Mouse (Mus musculus) adrenal gland, adult (tissue): Measurements from ENCODE around the gene Top3a.
A peak's percentile ranks its signal among the peaks of the same experiment; 100 is the strongest.

Experiments used
- DNase-seq, 2 experiments: peaks; one replicate each; pipeline ENCODE4 v3.0.0; 2022 to 2023; ENCODE audit warnings: low spot score in 1 of 2; ENCODE audit not compliant: inconsistent age in 2 of 2

Top3a gene

DNA sequence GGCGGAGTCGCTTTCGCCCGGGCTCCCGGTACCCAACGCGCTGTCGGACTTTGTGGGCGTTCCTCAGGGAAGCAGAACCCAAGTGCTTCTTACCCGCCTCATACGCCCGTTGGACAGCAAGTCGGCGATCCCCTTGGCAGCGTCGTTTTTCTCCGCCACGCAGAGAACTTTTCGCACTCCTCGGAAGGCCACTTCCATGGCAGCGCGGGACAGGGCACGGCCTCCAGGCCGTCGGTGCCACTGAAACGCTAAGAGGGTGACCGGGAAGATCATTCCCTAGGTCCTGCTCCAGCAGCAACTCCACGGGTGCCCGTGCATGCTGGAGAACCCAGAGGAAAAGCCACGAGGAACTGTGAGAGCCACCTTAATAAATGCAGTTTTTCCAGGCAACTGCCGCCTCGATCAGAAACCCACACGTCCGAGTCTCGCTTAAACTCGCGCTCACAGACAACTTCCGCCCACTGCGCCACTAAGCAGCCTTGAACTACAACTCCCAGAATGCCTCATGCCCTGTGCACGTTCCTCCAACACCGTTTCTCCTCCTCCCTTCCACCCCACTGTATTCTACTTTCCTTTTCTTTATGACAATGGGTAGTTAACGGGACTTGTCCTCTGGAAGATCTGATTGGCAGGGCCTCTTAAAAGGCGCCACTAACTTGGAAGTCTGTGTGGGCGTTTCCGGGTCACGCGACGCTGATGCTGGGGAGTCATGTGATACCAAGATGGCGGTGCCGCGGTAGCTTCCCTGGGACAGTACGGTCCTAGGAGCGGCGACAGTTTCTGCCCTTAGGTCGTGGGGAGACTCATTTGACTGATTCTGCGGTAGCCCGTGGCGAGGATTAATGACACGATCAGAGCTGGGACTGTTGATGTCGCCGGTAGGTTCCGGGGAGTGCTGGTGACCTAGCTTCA is at the start of gene Top3a, which contains the start of gene Smcr8:
Gene Top3a, minus strand, starts transcription at position 537 of the 912 bp plus-strand sequence.
Gene Smcr8, plus strand, starts transcription at position 696 of the 912 bp plus-strand sequence.
- peak; percentile 88 to 97 for DNase-seq

- no peak for DNase-seq
Observed at GRCm38 (mm10) chr11:60826700-60827099, 49.5 kb upstream of the Top3a start.

DNA sequence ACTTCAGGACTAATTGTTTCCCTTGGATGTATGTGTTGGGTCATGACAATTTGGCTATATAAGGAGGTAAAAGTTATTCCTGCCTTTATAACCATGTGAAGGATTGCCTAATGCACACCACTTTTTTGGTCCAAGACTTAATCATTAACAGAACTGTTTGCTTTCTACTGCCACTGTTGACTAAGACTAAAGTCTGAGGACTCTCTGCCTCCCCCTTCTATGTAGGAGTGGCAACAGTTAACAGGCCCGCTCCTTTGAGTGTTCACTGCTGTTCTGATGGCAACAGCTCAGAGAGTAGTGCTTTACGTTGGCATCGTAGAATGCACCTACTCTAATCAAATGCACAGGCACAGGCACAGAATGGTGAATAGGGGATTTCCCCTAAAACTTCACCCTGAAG is 48.0 kb upstream of the Top3a start:
- no peak for DNase-seq

DNA sequence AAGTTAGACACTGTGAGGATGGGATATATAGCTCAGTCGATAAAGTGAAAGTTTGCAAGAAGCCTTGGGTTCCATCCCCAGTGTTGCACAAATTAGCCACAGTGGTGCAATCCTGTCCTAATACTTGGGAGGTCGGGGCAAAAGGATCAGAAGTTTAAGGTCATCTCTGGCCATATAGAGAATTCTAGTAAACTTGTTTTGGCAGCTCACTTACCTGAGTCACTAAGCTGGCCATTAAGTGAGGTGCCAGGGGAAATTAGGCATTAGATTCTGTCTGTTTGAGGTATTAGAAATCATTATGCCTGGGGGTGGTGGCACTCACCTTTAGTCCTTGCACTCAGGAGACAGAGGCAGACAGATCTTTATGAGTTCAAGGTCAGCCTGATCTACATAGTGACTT is 46.6 kb upstream of the Top3a start:
- DNase-seq: peak in 1 of 2 experiments; percentile 38

DNA sequence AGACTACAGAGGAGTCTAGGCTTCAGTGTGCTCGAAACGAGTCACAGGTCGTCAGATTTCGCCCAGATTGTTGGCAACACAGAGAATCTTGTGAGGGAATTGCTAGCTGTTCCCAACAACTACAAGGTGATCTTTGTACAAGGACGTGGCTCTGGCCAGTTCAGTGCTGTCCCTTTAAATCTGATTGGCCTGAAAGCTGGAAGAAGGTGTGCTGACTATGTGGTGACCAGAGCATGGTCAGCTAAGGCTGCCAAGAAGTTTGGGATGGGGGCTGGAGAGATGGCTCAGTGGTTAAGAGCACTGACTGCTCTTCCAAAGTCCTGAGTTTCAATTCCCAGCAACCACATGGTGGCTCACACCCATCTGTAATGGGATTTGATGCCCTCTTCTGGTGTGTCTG is 39.2 kb upstream of the Top3a start:
- DNase-seq: no peak

DNA sequence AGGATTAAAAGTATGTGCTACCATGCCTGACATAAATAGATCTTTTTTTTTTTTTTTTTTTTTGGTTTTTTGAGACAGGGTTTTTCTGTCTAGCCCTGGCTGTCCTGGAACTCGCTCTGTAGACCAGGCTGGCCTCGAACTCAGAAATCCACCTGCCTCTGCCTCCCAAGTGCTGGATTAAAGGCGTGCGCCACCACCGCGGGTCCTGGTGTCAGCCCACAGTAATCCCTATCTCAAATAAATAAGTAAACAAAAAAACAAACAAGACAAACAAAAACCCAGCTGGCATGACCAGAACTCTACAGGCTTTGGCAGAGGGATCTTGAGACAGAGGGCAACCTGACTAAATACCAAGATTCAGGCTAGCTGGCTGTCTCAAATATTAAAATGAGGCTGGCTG is 34.5 kb upstream of the Top3a start, which contains the start of gene Shmt1:
Gene Shmt1, minus strand, starts transcription at position 101 of the 400 bp plus-strand sequence.
- peak in 1 of 2 experiments; percentile 21 for DNase-seq

DNA sequence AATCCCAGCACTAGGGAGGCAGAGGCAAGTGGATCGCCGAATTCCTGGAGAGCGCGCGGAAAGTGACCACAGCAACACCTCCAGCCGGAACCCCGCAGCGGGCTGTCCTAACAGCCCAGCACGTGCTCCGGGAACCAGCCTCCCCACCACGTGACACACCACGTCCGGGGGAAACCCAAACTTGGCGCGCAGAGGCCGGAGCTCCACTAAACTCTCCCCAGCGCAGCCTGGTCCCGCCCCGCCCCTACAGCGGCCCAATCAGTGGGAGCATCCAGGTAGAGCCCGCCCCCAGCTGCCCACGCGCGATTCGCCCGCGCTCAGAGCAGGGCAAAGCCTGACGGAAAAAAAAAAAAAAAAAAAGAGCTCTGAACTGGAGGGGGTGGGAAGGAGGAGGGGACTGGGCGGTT is 33.9 kb upstream of the Top3a start:
- peak; percentile 97 to 98 for DNase-seq

GRCm38 (mm10) chr11:60810046-60810965 is 33.1 kb upstream of the Top3a start:
- peak in 1 of 2 experiments; percentile 77 for DNase-seq

DNA sequence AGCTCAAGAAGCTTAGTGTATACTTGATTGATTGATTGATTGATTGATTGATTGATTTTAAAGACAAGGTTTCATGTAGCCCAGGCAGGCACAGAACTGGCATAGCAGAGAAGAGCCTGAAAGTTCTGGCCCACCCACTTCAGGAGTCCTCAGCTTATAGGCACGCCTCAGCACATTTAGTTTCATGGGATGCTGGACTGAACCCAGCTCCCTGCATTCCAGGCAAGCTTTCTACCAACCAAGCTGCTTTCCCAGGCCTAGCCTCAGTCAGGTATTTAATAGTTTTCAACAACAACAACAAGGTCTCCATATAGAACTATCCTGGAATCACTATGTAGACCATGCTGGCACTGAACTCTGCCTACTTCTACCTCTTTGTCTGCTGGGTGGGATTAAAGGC is 32.4 kb upstream of the Top3a start:
- peak in 1 of 2 experiments; percentile 43 for DNase-seq

DNA sequence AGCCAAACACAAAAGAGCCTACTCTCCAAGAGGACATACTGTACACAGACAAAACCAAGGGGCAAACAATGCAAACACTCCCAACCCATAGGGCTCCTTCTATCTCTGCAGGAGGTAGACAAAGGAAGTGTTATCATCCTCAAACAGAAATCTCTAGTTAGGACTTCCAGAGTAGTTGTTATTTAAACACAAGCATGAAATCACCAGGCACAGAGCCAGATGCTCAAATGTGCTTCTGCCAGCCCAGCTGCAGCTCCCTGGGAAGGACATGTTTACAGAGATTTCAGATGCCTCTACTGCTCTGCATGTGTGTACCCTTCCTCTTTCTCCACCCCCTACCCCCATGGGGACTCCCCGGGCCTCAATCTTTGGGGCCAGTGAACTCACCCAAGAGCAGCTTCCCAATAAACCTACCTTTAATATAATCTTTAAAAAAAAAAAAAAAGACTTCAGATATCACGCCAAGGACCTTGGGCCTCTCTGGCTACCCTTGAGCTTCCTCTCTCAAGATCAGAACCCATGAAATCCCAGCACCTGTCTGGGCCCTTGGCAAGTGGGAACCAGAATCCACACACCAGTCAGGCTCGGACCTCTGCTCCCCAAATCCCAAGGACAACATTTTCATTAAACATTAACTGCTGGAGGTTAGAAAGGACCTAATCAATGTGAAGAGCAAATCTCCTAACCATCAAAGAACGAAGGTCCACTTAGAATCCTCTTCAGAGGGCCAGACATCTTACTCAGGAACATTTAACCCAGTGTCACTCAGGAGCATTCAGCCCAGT is 31.3 kb upstream of the Top3a start:
- peak; percentile 70 to 93 for DNase-seq

GRCm38 (mm10) chr11:60800892-60801291 is 23.7 kb upstream of the Top3a start:
- DNase-seq: peak in 1 of 2 experiments; percentile 71

GRCm38 (mm10) chr11:60799977-60800376 is 22.8 kb upstream of the Top3a start:
- DNase-seq: no peak

DNA sequence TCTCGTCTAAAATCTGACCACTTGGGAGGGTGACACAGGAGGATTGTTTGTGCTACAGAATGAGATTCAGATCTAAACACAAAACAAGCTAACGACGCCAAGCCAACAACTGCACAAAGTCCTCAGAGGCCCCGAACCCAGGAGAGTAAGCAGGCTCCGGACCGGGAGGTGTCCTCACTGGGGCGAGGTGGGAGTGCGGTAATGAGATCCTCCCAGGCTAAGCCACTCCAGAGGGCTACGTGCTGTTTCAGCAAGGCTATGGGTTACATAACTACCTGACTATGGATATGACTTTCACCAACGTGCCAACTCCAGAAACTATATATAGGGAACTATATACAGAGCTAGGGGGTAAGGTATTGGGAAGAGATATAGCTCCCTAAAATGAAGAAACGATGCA is 19.2 kb upstream of the Top3a start:
- DNase-seq: no peak

GRCm38 (mm10) chr11:60790472-60790871 is 13.3 kb upstream of the Top3a start:
- DNase-seq: no peak

DNA sequence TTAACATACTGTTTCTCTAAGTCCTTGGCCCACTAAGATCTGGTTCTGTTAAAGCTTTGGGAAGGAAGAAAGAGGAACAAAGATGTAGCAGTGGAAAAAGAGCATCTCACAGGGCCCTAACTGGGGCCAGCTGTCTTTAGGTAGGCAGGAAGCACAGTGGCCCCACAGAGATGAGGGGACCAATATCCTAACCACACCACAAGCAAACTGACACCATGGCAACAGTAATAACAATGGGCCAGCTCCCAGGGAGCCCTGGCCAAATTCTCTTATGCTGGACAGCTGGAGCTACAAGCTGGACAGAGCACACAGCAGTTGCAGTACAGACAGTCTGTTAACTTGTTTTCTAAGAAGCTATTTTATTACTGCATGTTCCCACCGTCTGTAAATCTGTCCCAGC is 10.4 kb upstream of the Top3a start:
- no peak for DNase-seq

- no peak for DNase-seq
Observed at GRCm38 (mm10) chr11:60784179-60784922, 7.2 kb upstream of the Top3a start.

- DNase-seq: peak in 1 of 2 experiments; percentile 47
Observed at GRCm38 (mm10) chr11:60779673-60780189, 2.6 kb upstream of the Top3a start.

GRCm38 (mm10) chr11:60777801-60778370 is 721 bp upstream of the Top3a start:
- no peak for DNase-seq

DNA sequence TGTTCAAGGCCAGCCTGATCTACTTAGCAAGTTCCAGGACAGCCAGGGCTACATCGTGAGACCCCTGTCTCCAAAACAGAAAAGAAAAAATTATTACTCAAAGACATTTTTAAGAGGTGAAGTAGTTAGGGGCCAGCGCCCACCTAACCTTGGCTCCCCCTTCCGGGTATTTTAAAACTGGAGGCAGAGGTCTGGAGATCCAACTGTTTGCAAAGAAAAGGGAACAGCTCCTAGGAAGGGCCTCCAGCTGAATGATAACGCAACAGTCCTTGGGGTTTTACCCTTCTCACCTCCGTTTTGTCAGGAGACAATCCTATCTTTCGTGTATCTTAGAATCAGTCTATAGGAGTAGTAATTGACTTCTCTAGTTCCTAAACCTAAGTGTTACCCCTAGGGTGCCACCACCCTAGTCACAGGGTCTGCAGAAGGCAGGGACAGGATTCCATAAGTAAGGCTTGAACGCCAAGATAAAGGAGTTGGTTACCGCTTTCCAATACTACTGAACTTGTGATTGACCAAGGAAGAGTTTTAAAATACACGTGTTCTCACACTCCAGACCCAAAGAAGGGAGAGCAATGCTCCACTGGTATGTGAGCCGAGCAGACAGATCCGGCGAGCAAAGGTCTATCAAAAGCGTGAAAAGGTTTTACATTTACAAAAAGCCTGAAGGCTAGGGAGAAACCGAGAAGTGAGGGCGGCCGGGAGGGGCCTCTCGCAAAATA is 897 bp downstream of the Top3a start:
- no peak for DNase-seq
